Mouse (Mus musculus) hindbrain, embryonic 13.5 days (tissue): ENCODE measurements around the gene Nrk. TPM values are rescaled to one million over a fixed set of nuclear protein-coding genes. Genes with fewer than 3 reads are reported as not detected.
A peak's percentile ranks its signal among the peaks of the same experiment; 100 is the strongest.

Experiments
- ATAC-seq: fragments of 200-750 bp; cut with Nextera tagmentation; 2 replicates; pipeline ENCODE4 v1.8.0; 2017; ENCODE audit warnings: moderate TSS enrichment; ENCODE audit not compliant: low FRiP score
- H3K27ac ChIP-seq: fragments of 300-500 bp; sonication (generic); 2 replicates; pipeline ENCODE4 v1.5.1; 2015; ENCODE audit warnings: inconsistent platforms, mild to moderate bottlenecking, moderate library complexity
- H3K27me3 ChIP-seq: fragments of 300-500 bp; sonication (generic); 2 replicates; pipeline ENCODE4 v1.6.1; 2015; ENCODE audit warnings: mild to moderate bottlenecking, inconsistent platforms
- H3K36me3 ChIP-seq: fragments of 300-500 bp; sonication (generic); 2 replicates; pipeline ENCODE4 v1.6.1; 2015; ENCODE audit warnings: mild to moderate bottlenecking, inconsistent platforms
- H3K4me1 ChIP-seq: fragments of 300-500 bp; sonication (generic); replicated peaks from 2 replicates; pipeline ENCODE4 v1.6.1; 2015; ENCODE audit warnings: inconsistent platforms
- H3K4me2 ChIP-seq: fragments of 300-500 bp; sonication (generic); 2 replicates; pipeline ENCODE4 v1.6.1; 2015; ENCODE audit warnings: inconsistent platforms, mild to moderate bottlenecking, moderate library complexity
- H3K4me3 ChIP-seq: fragments of 300-500 bp; sonication (generic); 2 replicates; pipeline ENCODE4 v1.5.1; 2015; ENCODE audit warnings: mild to moderate bottlenecking, inconsistent platforms
- H3K9ac ChIP-seq: fragments of 300-500 bp; sonication (generic); 2 replicates; pipeline ENCODE4 v1.6.1; 2015; ENCODE audit warnings: mild to moderate bottlenecking, inconsistent platforms
- H3K9me3 ChIP-seq: fragments of 300-500 bp; sonication (generic); 2 replicates; pipeline ENCODE4 v1.6.1; 2016; ENCODE audit warnings: inconsistent platforms
- WGBS: fragments of 180-500 bp; shearing (Covaris S2); methylation state at CpG from one replicate; pipeline ENCODE4 v1.1.7; 2015; 5-methylcytosine and 5-hydroxymethylcytosine counted together
- polyA plus RNA-seq: library from polyadenylated mRNA; unstranded; fragments of >200 nt; fragmentation: Nextera tagmentation; extraction: Ambion mirVana; gene quantifications from 2 replicates; pipeline ENCODE4 v1.2.1, GENCODE M21; 2015

Nrk gene
- polyA plus RNA-seq = 1.8 and 2.0 TPM in 2 replicates

GRCm38 (mm10) chrX:138914041-138914776 is at the start of gene Nrk:
TSS of gene Nrk (plus strand) at chrX:138914430.
- Histone ChIP-seq H3K27ac (no peak within 1 kb of the TSS), H3K4me2 (peak within 1 kb of the TSS; percentile 70), H3K4me3 (peak within 1 kb of the TSS; percentile 45), H3K36me3 (no peaks in the 10 kb centered on the region), H3K9ac (no peak within 1 kb of the TSS), H3K9me3 (no peaks in the 10 kb centered on the region), H3K4me1 (peaks cover 7% of the 10 kb centered on the region; the same call in 1 of the 2 replicates), H3K27me3 (peaks cover 38% of the 10 kb centered on the region)
- WGBS = 23% methylated on average over 33 of the region's 55 CpGs
- ATAC-seq = peak; percentile 36; the same call in 1 of the 2 replicates

GRCm38 (mm10) chrX:138913366-138913765 is 864 bp upstream of the Nrk start:
- Histone ChIP-seq H3K36me3 (no peaks in the 10 kb centered on the region), H3K4me1 (peaks cover 7% of the 10 kb centered on the region; the same call in 1 of the 2 replicates), H3K9me3 (no peaks in the 10 kb centered on the region), H3K4me2 (peak overlapping the region; percentile 70), H3K9ac (no peak overlapping the region), H3K27ac (no peak overlapping the region), H3K4me3 (peak overlapping the region; percentile 45), H3K27me3 (peaks cover 38% of the 10 kb centered on the region)
- 23% methylated on average over 8 of the region's 8 CpGs for WGBS
- ATAC-seq = no peak

- no peak overlapping the region for H3K27ac ChIP-seq
- peaks cover 38% of the 10 kb centered on the region for H3K27me3 ChIP-seq
- H3K36me3 ChIP-seq = no peaks in the 10 kb centered on the region
- 36% methylated on average over 12 of the region's 12 CpGs for WGBS
- H3K9ac ChIP-seq = no peak overlapping the region
- peaks cover 7% of the 10 kb centered on the region; the same call in 1 of the 2 replicates for H3K4me1 ChIP-seq
- no peaks in the 10 kb centered on the region for H3K9me3 ChIP-seq
- peak overlapping the region; percentile 45 for H3K4me3 ChIP-seq
- ATAC-seq = no peak
- peak overlapping the region; percentile 70 for H3K4me2 ChIP-seq
These were observed 516 bp downstream of the Nrk start for GRCm38 (mm10) chrX:138914777-138915114.

- no peak overlapping the region for H3K9ac ChIP-seq
- H3K27me3 ChIP-seq = peaks cover 16% of the 10 kb centered on the region
- H3K36me3 ChIP-seq = no peaks in the 10 kb centered on the region
- no peak overlapping the region for H3K4me3 ChIP-seq
- H3K4me1 ChIP-seq = 0 out of 2 replicates have a peak, but pooled peaks cover 2% of the 10 kb centered on the region
- WGBS = 64% methylated on average over 7 of the region's 7 CpGs
- no peak overlapping the region for H3K27ac ChIP-seq
- H3K9me3 ChIP-seq = no peaks in the 10 kb centered on the region
- no peak for ATAC-seq
- H3K4me2 ChIP-seq = no peak overlapping the region
These were observed 4.8 kb downstream of the Nrk start for GRCm38 (mm10) chrX:138919030-138919429.

GRCm38 (mm10) chrX:138943905-138944304 is 29.7 kb downstream of the Nrk start:
- no peak for ATAC-seq
- no peak overlapping the region for H3K9ac ChIP-seq
- H3K27ac ChIP-seq = no peak overlapping the region
- no peaks in the 10 kb centered on the region for H3K36me3 ChIP-seq
- H3K9me3 ChIP-seq = no peaks in the 10 kb centered on the region
- WGBS = 92% methylated on average over 6 of the region's 6 CpGs
- no peak overlapping the region for H3K4me2 ChIP-seq
- no peak overlapping the region for H3K4me3 ChIP-seq
- H3K4me1 ChIP-seq = no peaks in the 10 kb centered on the region
- 0 out of 2 replicates have a peak, but pooled peaks cover 7% of the 10 kb centered on the region for H3K27me3 ChIP-seq

- 63% methylated on average over 3 of the region's 3 CpGs for WGBS
- H3K9ac ChIP-seq = no peak overlapping the region
- no peaks in the 10 kb centered on the region for H3K36me3 ChIP-seq
- no peaks in the 10 kb centered on the region for H3K9me3 ChIP-seq
- H3K4me3 ChIP-seq = no peak overlapping the region
- H3K4me2 ChIP-seq = no peak overlapping the region
- ATAC-seq = no peak
- H3K27ac ChIP-seq = no peak overlapping the region
- no peaks in the 10 kb centered on the region for H3K27me3 ChIP-seq
- no peaks in the 10 kb centered on the region for H3K4me1 ChIP-seq
These were observed 46.5 kb downstream of the Nrk start for GRCm38 (mm10) chrX:138960713-138961112.

- Histone ChIP-seq H3K36me3 (no peaks in the 10 kb centered on the region), H3K27me3 (no peaks in the 10 kb centered on the region), H3K9ac (no peak overlapping the region), H3K27ac (no peak overlapping the region), H3K4me1 (no peaks in the 10 kb centered on the region), H3K9me3 (no peaks in the 10 kb centered on the region), H3K4me3 (no peak overlapping the region), H3K4me2 (no peak overlapping the region)
- WGBS = 79% methylated on average over 3 of the region's 3 CpGs
- no peak for ATAC-seq
These were observed 64.3 kb downstream of the Nrk start for GRCm38 (mm10) chrX:138978501-138978900.

GRCm38 (mm10) chrX:138979249-138979648 is 65.0 kb downstream of the Nrk start:
- Histone ChIP-seq H3K4me2 (no peak overlapping the region), H3K9ac (no peak overlapping the region), H3K27me3 (no peaks in the 10 kb centered on the region), H3K4me3 (no peak overlapping the region), H3K36me3 (no peaks in the 10 kb centered on the region), H3K27ac (no peak overlapping the region), H3K4me1 (no peaks in the 10 kb centered on the region), H3K9me3 (no peaks in the 10 kb centered on the region)
- ATAC-seq = no peak
- WGBS = 91% methylated on average over 2 of the region's 2 CpGs

- Histone ChIP-seq H3K27ac (no peak overlapping the region), H3K27me3 (no peaks in the 10 kb centered on the region), H3K4me1 (no peaks in the 10 kb centered on the region), H3K4me2 (no peak overlapping the region), H3K9ac (no peak overlapping the region), H3K9me3 (no peaks in the 10 kb centered on the region), H3K4me3 (no peak overlapping the region), H3K36me3 (no peaks in the 10 kb centered on the region)
- 70% methylated on average over 3 of the region's 3 CpGs for WGBS
- ATAC-seq = no peak
These were observed 100.3 kb downstream of the Nrk start for GRCm38 (mm10) chrX:139014524-139014923.

GRCm38 (mm10) chrX:139016540-139016939 is 102.3 kb downstream of the Nrk start:
- H3K9me3 ChIP-seq = no peaks in the 10 kb centered on the region
- H3K27me3 ChIP-seq = no peaks in the 10 kb centered on the region
- H3K9ac ChIP-seq = no peak overlapping the region
- H3K27ac ChIP-seq = no peak overlapping the region
- no peak overlapping the region for H3K4me3 ChIP-seq
- no peak for ATAC-seq
- H3K4me2 ChIP-seq = no peak overlapping the region
- 73% methylated on average over 1 of the region's 1 CpGs for WGBS
- H3K4me1 ChIP-seq = no peaks in the 10 kb centered on the region
- H3K36me3 ChIP-seq = no peaks in the 10 kb centered on the region

- H3K9me3 ChIP-seq = no peaks in the 10 kb centered on the region
- 58% methylated on average over 3 of the region's 3 CpGs for WGBS
- no peak for ATAC-seq
- H3K27me3 ChIP-seq = no peaks in the 10 kb centered on the region
- H3K4me3 ChIP-seq = no peak overlapping the region
- no peak overlapping the region for H3K9ac ChIP-seq
- no peak overlapping the region for H3K4me2 ChIP-seq
- H3K36me3 ChIP-seq = no peaks in the 10 kb centered on the region
- no peak overlapping the region for H3K27ac ChIP-seq
- H3K4me1 ChIP-seq = no peaks in the 10 kb centered on the region
These were observed 112.4 kb downstream of the Nrk start for GRCm38 (mm10) chrX:139026532-139027097.

- no peak overlapping the region for H3K4me3 ChIP-seq
- no peak for ATAC-seq
- H3K4me1 ChIP-seq = no peaks in the 10 kb centered on the region
- no peaks in the 10 kb centered on the region for H3K27me3 ChIP-seq
- H3K36me3 ChIP-seq = no peaks in the 10 kb centered on the region
- 67% methylated on average over 5 of the region's 5 CpGs for WGBS
- no peak overlapping the region for H3K27ac ChIP-seq
- H3K4me2 ChIP-seq = no peak overlapping the region
- no peaks in the 10 kb centered on the region for H3K9me3 ChIP-seq
- H3K9ac ChIP-seq = no peak overlapping the region
These were observed 113.1 kb downstream of the Nrk start for GRCm38 (mm10) chrX:139027296-139027695.

- WGBS = 67% methylated on average over 6 of the region's 6 CpGs
- no peak overlapping the region for H3K27ac ChIP-seq
These were observed 113.7 kb downstream of the Nrk start for GRCm38 (mm10) chrX:139027909-139028308.

More at GRCm38 (mm10) chrX:139027909-139028308, 113.7 kb downstream of the Nrk start:
- H3K36me3 ChIP-seq = no peaks in the 10 kb centered on the region
- no peaks in the 10 kb centered on the region for H3K27me3 ChIP-seq
- H3K4me1 ChIP-seq = no peaks in the 10 kb centered on the region
- H3K4me3 ChIP-seq = no peak overlapping the region
- no peak overlapping the region for H3K4me2 ChIP-seq
- H3K9ac ChIP-seq = no peak overlapping the region
- ATAC-seq = no peak
- no peaks in the 10 kb centered on the region for H3K9me3 ChIP-seq
